Mouse (Mus musculus): ENCODE results near the gene Hsdl1.

Hsdl1 gene

GRCm38 (mm10) chr8:119575366-119575726, 363 bp upstream of the Hsdl1 start:
- DNase-seq, result no peak

GRCm38 (mm10) chr8:119572411-119572810, 2.6 kb downstream of the Hsdl1 start:
- DNase-seq, result peak; percentile 18 to 57

GRCm38 (mm10) chr8:119571135-119571534, 3.8 kb downstream of the Hsdl1 start:
- DNase-seq, result no peak

GRCm38 (mm10) chr8:119569881-119570280, 5.1 kb downstream of the Hsdl1 start:
- DNase-seq, result peak in 1 of 2 experiments; percentile 26

GRCm38 (mm10) chr8:119568951-119569350, 6.0 kb downstream of the Hsdl1 start:
- DNase-seq, result no peak

- no peak for DNase-seq
Measured at GRCm38 (mm10) chr8:119568251-119568650, 6.7 kb downstream of the Hsdl1 start.

GRCm38 (mm10) chr8:119566367-119566766, 8.6 kb downstream of the Hsdl1 start:
- DNase-seq, result no peak

GRCm38 (mm10) chr8:119563849-119564251, 11.1 kb downstream of the Hsdl1 start:
- DNase-seq, result no peak

- no peak for DNase-seq
Measured at GRCm38 (mm10) chr8:119559402-119559720, 15.6 kb downstream of the Hsdl1 start.

GRCm38 (mm10) chr8:119558603-119559401, 16.2 kb downstream of the Hsdl1 start, which contains the start of gene Mbtps1:
TSS of gene Mbtps1 (minus strand) at chr8:119558735.
- DNase-seq, result peak; percentile 99

GRCm38 (mm10) chr8:119557821-119558602, 17.0 kb downstream of the Hsdl1 start:
- DNase-seq, result peak in 1 of 2 experiments; percentile 6

- no peak for DNase-seq
Measured at GRCm38 (mm10) chr8:119557132-119557531, 17.9 kb downstream of the Hsdl1 start.

- no peak for DNase-seq
Measured at GRCm38 (mm10) chr8:119555861-119556260, 19.1 kb downstream of the Hsdl1 start.

- no peak for DNase-seq
Measured at GRCm38 (mm10) chr8:119552967-119553366, 22.0 kb downstream of the Hsdl1 start.

GRCm38 (mm10) chr8:119548560-119549113, 26.3 kb downstream of the Hsdl1 start:
- DNase-seq, result no peak

- DNase-seq, result peak; percentile 29 to 54
Measured at GRCm38 (mm10) chr8:119547019-119547691, 27.8 kb downstream of the Hsdl1 start.

GRCm38 (mm10) chr8:119545791-119546190, 29.2 kb downstream of the Hsdl1 start:
- DNase-seq, result no peak

GRCm38 (mm10) chr8:119545180-119545579, 29.8 kb downstream of the Hsdl1 start:
- DNase-seq, result no peak

- DNase-seq, result no peak
Measured at GRCm38 (mm10) chr8:119544606-119545005, 30.4 kb downstream of the Hsdl1 start.

GRCm38 (mm10) chr8:119531973-119532372, 43.0 kb downstream of the Hsdl1 start:
- no peak for DNase-seq

- DNase-seq, result no peak
Measured at GRCm38 (mm10) chr8:119531397-119531796, 43.6 kb downstream of the Hsdl1 start.

- no peak for DNase-seq
Measured at GRCm38 (mm10) chr8:119530937-119531336, 44.0 kb downstream of the Hsdl1 start.

- no peak for DNase-seq
Measured at GRCm38 (mm10) chr8:119528762-119529161, 46.2 kb downstream of the Hsdl1 start.
